Mouse (Mus musculus): ENCODE measurements around the gene Gcsam.

DNA sequence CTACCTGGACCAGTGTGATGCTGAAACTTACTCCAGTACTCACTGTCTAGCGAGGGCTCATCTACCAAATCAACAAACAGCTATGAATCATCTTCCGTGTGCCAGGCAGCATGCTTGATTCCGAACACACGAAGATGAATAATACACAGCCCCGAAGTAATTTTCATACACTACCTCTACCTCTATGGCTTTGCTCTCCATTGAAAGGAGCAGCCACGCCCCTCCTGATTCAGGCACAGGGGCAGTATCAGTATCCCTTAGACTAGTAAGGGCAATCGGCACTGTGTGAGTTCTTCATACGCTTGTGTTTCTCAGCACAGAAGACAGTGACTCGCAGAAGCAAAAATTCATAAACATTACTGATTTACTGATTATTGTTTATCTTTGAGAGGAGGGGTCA, 44.3 kb downstream of the Gcsam start:
- no peak for TF ChIP-seq CTCF (IDR thresholded peaks at IDR 0.05; ENCODE audit: control insufficient read depth, insufficient read depth, insufficient read length)
- no peak for TF ChIP-seq USF1 (IDR thresholded peaks at IDR 0.05; ENCODE audit: low read depth)
- no peak for TF ChIP-seq MYOD1 (IDR thresholded peaks at IDR 0.05; ENCODE audit: control insufficient read depth, insufficient read length, low read depth)
- no peak for TF ChIP-seq MAX (IDR thresholded peaks at IDR 0.05)
- TF ChIP-seq FOSL1 (IDR thresholded peaks at IDR 0.05; ENCODE audit: insufficient read depth, low read length, poor library complexity, severe bottlenecking): no peak

Data from C2C12 (cell line).